Mouse (Mus musculus) E14TG2a.4 (cell line): ENCODE measurements around the gene Car7.

Experiments
- CTCF ChIP-seq: conservative IDR thresholded peaks from 2 replicates; pipeline ENCODE4 v1.5.1; 2014; ENCODE audit warnings: low read length
- POU5F1 ChIP-seq: IDR thresholded peaks from 2 replicates; pipeline ENCODE4 v1.6.1; 2014; ENCODE audit warnings: low read length, borderline replicate concordance

GRCm38 (mm10) chr8:104535378-104535777 lies 889 bp downstream of the Car7 start:
- TF ChIP-seq CTCF (no peak), POU5F1 (no peak)
